Mouse (Mus musculus) heart, postnatal 0 days (tissue): ENCODE data around the gene Cxcl5. TPM values are rescaled to one million over a fixed set of nuclear protein-coding genes. Genes with fewer than 3 reads are reported as not detected.
A peak's percentile ranks its signal among the peaks of the same experiment; 100 is the strongest.

ENCODE experiments used
- ATAC-seq: fragments of 200-750 bp; cut with Nextera tagmentation; 2 replicates; pipeline ENCODE4 v1.8.0; 2017; ENCODE audit warnings: low read depth, moderate number of reproducible peaks, moderate library complexity; ENCODE audit not compliant: insufficient read depth
- DNase-seq: peaks from one replicate; pipeline ENCODE4 v3.0.0-alpha.2; 2016; ENCODE audit warnings: low spot score
- H3K27ac ChIP-seq: fragments of 300-500 bp; sonication (generic); 2 replicates; pipeline ENCODE4 v1.5.1; 2014; ENCODE audit warnings: low read depth, mild to moderate bottlenecking
- H3K27me3 ChIP-seq: fragments of 300-500 bp; sonication (generic); 2 replicates; pipeline ENCODE4 v1.6.1; 2014; ENCODE audit warnings: low read length, mixed read lengths; ENCODE audit not compliant: control insufficient read depth, insufficient read depth
- H3K36me3 ChIP-seq: fragments of 300-500 bp; sonication (generic); replicated peaks from 2 replicates; pipeline ENCODE4 v1.6.1; 2014; ENCODE audit warnings: low read length, mixed read lengths; ENCODE audit not compliant: control insufficient read depth, insufficient read depth
- H3K4me1 ChIP-seq: fragments of 300-500 bp; sonication (generic); 2 replicates; pipeline ENCODE4 v1.6.1; 2014; ENCODE audit warnings: antibody characterized with exemption; ENCODE audit not compliant: control insufficient read depth, insufficient read depth
- H3K4me2 ChIP-seq: fragments of 300-500 bp; sonication (generic); 2 replicates; pipeline ENCODE4 v1.6.1; 2014; ENCODE audit warnings: low read depth, mild to moderate bottlenecking, low read length, moderate library complexity
- H3K4me3 ChIP-seq: fragments of 300-500 bp; sonication (generic); 2 replicates; pipeline ENCODE4 v1.5.1; 2014; ENCODE audit warnings: low read depth, low read length
- H3K9ac ChIP-seq: fragments of 300-500 bp; sonication (generic); replicated peaks from 2 replicates; pipeline ENCODE4 v1.6.1; 2014; ENCODE audit warnings: low read depth, low read length, mixed read lengths
- H3K9me3 ChIP-seq: fragments of 300-500 bp; sonication (generic); replicated peaks from 2 replicates; pipeline ENCODE4 v1.6.1; 2016; ENCODE audit warnings: low read length; ENCODE audit not compliant: control insufficient read depth
- CTCF ChIP-seq: IDR thresholded peaks from 2 replicates; pipeline ENCODE4 v1.5.1; 2016; ENCODE audit warnings: antibody characterized with exemption, control low read depth, low read depth
- EP300 ChIP-seq: IDR thresholded peaks from 2 replicates; pipeline ENCODE4 v1.6.1; 2016; ENCODE audit warnings: antibody characterized with exemption, low read depth
- WGBS: fragments of 180-500 bp; shearing (Covaris S2); extraction: QIAGEN DNeasy Blood & Tissue Kit; methylation state at CpG from one replicate; pipeline ENCODE4 v1.1.7; 2014; 5-methylcytosine and 5-hydroxymethylcytosine counted together
- polyA plus RNA-seq: library from polyadenylated mRNA; unstranded; fragments of >200 nt; fragmentation: Nextera tagmentation; extraction: Ambion mirVana; gene quantifications from 2 replicates; pipeline ENCODE4 v1.2.1, GENCODE M21; 2015
- total RNA-seq: library from RNA; depleted of rRNA; stranded (reverse); fragments of >200 nt; gene quantifications from 2 replicates; pipeline ENCODE4 v1.2.3, GENCODE M21; 2014; ENCODE audit warnings: low replicate concordance; rRNA removed

Gene Cxcl5
- total RNA-seq (not detected in 2 replicates), polyA plus RNA-seq (0.10 and 0.14 TPM in 2 replicates)

DNA sequence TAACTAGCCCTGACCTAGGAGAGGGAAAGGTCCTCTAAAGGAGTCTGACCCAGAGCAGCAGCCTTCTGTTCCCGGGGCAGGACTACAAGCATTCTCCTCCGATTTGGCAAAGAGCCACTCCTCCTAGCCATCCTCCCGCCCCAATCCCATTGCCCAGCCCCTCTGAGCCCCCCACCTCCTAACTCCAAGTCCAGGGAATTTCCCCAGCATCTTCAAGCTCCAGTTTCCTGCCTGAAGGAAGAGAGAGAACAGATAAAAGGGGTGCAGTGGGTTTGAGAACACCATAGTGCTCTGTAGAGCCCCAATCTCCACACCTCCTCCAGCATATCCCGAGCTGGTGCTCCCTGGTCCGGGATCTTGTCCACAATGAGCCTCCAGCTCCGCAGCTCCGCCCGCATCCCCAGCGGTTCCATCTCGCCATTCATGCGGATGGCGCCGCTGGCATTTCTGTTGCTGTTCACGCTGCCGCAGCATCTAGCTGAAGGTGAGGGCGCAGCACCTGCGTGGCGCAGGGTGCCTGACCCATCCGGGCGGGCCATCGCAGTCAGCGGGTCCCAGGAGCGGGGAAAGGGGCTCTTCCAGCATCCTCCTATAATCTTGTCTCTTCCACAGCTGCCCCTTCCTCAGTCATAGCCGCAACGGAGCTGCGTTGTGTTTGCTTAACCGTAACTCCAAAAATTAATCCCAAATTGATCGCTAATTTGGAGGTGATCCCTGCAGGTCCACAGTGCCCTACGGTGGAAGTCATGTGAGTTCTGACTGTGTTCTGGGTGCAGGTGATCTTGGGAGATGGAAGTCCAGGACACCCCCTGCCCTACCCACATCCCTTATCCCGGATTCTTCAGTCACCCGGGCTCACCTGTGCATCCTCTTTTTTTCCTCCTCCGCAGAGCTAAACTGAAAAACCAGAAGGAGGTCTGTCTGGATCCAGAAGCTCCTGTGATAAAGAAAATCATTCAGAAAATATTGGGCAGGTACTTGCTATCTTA, at the start of gene Cxcl5:
Gene Cxcl5, plus strand, starts transcription at position 284 of the 989 bp plus-strand sequence.
- no peak for ATAC-seq
- no peak for DNase-seq
- Histone ChIP-seq H3K4me3 (peak within 1 kb of the TSS; percentile 26), H3K4me2 (peak within 1 kb of the TSS; percentile 42), H3K27ac (no peak within 1 kb of the TSS), H3K9me3 (no peaks in the 10 kb centered on the region), H3K27me3 (peaks cover 13% of the 10 kb centered on the region), H3K36me3 (no peaks in the 10 kb centered on the region), H3K9ac (no peak within 1 kb of the TSS), H3K4me1 (peaks cover 13% of the 10 kb centered on the region; the same call in 1 of the 2 replicates)
- 7% methylated on average over 32 of the region's 32 CpGs for WGBS
- TF ChIP-seq CTCF: no peak
- TF ChIP-seq EP300: no peak

- WGBS: 83% methylated on average over 2 of the region's 2 CpGs
- H3K27ac ChIP-seq: no peak overlapping the region
- H3K4me1 ChIP-seq: no peaks in the 10 kb centered on the region
- no peak for ATAC-seq
- H3K4me2 ChIP-seq: no peak overlapping the region
- H3K9ac ChIP-seq: no peak overlapping the region
- no peak for TF ChIP-seq EP300
- no peak for TF ChIP-seq CTCF
- no peaks in the 10 kb centered on the region for H3K36me3 ChIP-seq
- H3K27me3 ChIP-seq: no peaks in the 10 kb centered on the region
- DNase-seq: no peak
- no peak overlapping the region for H3K4me3 ChIP-seq
- no peaks in the 10 kb centered on the region for H3K9me3 ChIP-seq
These were observed 47.8 kb upstream of the Cxcl5 start for GRCm38 (mm10) chr5:90711409-90711808.

- no peak overlapping the region for H3K4me3 ChIP-seq
- no peak overlapping the region for H3K9ac ChIP-seq
- DNase-seq (no peak), ATAC-seq (no peak)
- H3K27me3 ChIP-seq: no peaks in the 10 kb centered on the region
- no peaks in the 10 kb centered on the region for H3K36me3 ChIP-seq
- no peak overlapping the region for H3K4me2 ChIP-seq
- TF ChIP-seq EP300 (no peak), CTCF (no peak)
- H3K27ac ChIP-seq: no peak overlapping the region
- 85% methylated on average over 1 of the region's 1 CpGs for WGBS
- H3K4me1 ChIP-seq: no peaks in the 10 kb centered on the region
- H3K9me3 ChIP-seq: no peaks in the 10 kb centered on the region
These were observed 41.2 kb upstream of the Cxcl5 start for GRCm38 (mm10) chr5:90717937-90718336.

- no peak overlapping the region for H3K27ac ChIP-seq
- WGBS: 75% methylated on average over 3 of the region's 3 CpGs
- TF ChIP-seq CTCF: no peak
- TF ChIP-seq EP300: no peak
- DNase-seq (no peak), ATAC-seq (no peak)
- no peak overlapping the region for H3K9ac ChIP-seq
- no peaks in the 10 kb centered on the region for H3K36me3 ChIP-seq
- no peaks in the 10 kb centered on the region for H3K9me3 ChIP-seq
- H3K4me2 ChIP-seq: no peak overlapping the region
- H3K4me3 ChIP-seq: no peak overlapping the region
- no peaks in the 10 kb centered on the region for H3K27me3 ChIP-seq
- no peaks in the 10 kb centered on the region for H3K4me1 ChIP-seq
These were observed 36.5 kb upstream of the Cxcl5 start for GRCm38 (mm10) chr5:90722656-90723055.

DNA sequence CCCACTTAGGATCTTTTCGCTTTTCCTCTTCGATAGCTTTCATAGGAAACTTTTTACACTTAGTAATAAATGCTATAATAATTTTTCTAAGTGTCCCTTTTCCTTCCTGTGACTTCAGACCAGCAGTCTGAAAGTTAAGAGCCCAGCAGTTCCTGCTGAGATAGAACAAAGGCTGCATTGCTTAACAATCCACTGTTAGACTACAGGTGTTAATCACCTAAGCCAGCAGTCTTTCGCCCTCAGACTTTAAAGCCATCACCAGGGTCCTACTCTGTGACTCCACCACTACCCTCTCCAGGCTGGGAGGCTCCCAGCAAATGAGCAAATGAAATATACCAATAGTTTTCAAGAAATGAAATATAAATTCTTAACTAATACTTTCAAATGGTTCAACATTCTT, 30.9 kb upstream of the Cxcl5 start:
- Histone ChIP-seq H3K4me2 (no peak overlapping the region), H3K4me3 (no peak overlapping the region), H3K9ac (no peak overlapping the region), H3K9me3 (no peaks in the 10 kb centered on the region), H3K27me3 (no peaks in the 10 kb centered on the region), H3K27ac (no peak overlapping the region), H3K4me1 (no peaks in the 10 kb centered on the region), H3K36me3 (no peaks in the 10 kb centered on the region)
- no peak for TF ChIP-seq EP300
- TF ChIP-seq CTCF: no peak
- DNase-seq (no peak), ATAC-seq (no peak)
- 71% methylated on average over 3 of the region's 3 CpGs for WGBS
